Mouse (Mus musculus) spleen, adult 2 months (tissue): ENCODE measurements around the gene Thrap3. TPM values are rescaled to one million over a fixed set of nuclear protein-coding genes. Genes with fewer than 3 reads are reported as not detected.

Source experiments
- DNase-seq, 2 experiments: peaks; one replicate each; pipeline versions ENCODE4 v3.0.0 to v3.0.0-alpha.2; 2012 to 2021; ENCODE audit warnings: low spot score in 2 of 2, low read depth in 1 of 2
- H3K27ac ChIP-seq: fragments of 200-500 bp; 2 replicates; pipeline ENCODE4 v1.5.1; 2012; ENCODE audit warnings: low read length, inconsistent platforms; ENCODE audit not compliant: insufficient read depth
- H3K27me3 ChIP-seq: fragments of 200-500 bp; 2 replicates; pipeline ENCODE4 v1.6.1; 2012; ENCODE audit warnings: mild to moderate bottlenecking, moderate library complexity, low read length, inconsistent platforms; ENCODE audit not compliant: control insufficient read depth, insufficient read depth
- H3K36me3 ChIP-seq: fragments of 200-500 bp; 2 replicates; pipeline ENCODE4 v1.6.1; 2012; ENCODE audit warnings: mild to moderate bottlenecking, low read length, inconsistent platforms; ENCODE audit not compliant: control insufficient read depth, insufficient read depth
- H3K4me1 ChIP-seq: fragments of 200-500 bp; 2 replicates; pipeline ENCODE4 v1.6.1; 2011; ENCODE audit warnings: inconsistent platforms; ENCODE audit not compliant: control insufficient read depth, insufficient read depth, insufficient read length
- H3K4me3 ChIP-seq: fragments of 200-500 bp; 2 replicates; pipeline ENCODE4 v1.5.1; 2011; ENCODE audit warnings: mild to moderate bottlenecking, inconsistent platforms; ENCODE audit not compliant: insufficient read depth, insufficient read length; ENCODE audit errors: extremely low read depth
- CTCF ChIP-seq: fragments of 200-500 bp; IDR thresholded peaks from 2 replicates; pipeline ENCODE4 v1.5.1; 2011; ENCODE audit warnings: mild to moderate bottlenecking, inconsistent platforms; ENCODE audit not compliant: insufficient read depth, insufficient read length, insufficient replicate concordance; ENCODE audit errors: extremely low read depth
- POLR2A ChIP-seq: fragments of 200-500 bp; IDR thresholded peaks from 2 replicates; pipeline ENCODE4 v1.6.1; 2011; ENCODE audit warnings: low read depth, low read length, inconsistent platforms
- whole genome bisulfite sequencing: fragments of 180-500 bp; shearing (Covaris S2); methylation state at CpG from one replicate; pipeline ENCODE4 v1.1.7; 2018; 5-methylcytosine and 5-hydroxymethylcytosine counted together
- polyA plus RNA-seq: library from polyadenylated mRNA; depleted of rRNA; stranded (reverse); fragments of >200 nt; gene quantifications from 2 replicates; pipeline ENCODE4 v1.2.3, GENCODE M21; 2012

Gene Thrap3
- polyA plus RNA-seq, 1 experiment, result 53.0 TPM

DNA sequence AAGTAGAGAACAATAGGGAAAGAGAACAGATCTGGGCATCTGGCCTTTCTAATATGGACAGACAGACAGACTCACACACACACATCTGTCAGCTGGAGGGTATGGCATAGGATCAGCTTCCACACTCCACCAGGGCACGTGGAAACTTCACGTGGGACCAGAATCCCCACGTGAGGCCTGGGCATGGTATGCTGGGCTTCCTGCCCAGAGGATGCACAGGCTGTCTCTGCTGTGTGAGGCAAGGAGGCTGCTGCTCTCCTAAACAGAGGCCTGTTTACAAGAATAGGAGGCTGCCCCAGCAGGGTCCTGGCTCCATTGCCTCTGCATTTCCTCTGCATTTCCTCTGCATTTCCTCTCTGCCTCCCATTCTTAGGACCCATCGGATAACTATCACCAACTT is 67.9 kb downstream of the Thrap3 start:
- peaks cover 40% of the 10 kb centered on the region for H3K36me3 ChIP-seq
- WGBS, result 89% methylated on average over 4 of the region's 4 CpGs
- H3K27me3 ChIP-seq, result no peaks in the 10 kb centered on the region
- TF ChIP-seq CTCF (no peak), POLR2A (no peak)
- no peak overlapping the region for H3K4me3 ChIP-seq
- no peak for DNase-seq
- H3K4me1 ChIP-seq, result no peaks in the 10 kb centered on the region
- no peak overlapping the region for H3K27ac ChIP-seq

DNA sequence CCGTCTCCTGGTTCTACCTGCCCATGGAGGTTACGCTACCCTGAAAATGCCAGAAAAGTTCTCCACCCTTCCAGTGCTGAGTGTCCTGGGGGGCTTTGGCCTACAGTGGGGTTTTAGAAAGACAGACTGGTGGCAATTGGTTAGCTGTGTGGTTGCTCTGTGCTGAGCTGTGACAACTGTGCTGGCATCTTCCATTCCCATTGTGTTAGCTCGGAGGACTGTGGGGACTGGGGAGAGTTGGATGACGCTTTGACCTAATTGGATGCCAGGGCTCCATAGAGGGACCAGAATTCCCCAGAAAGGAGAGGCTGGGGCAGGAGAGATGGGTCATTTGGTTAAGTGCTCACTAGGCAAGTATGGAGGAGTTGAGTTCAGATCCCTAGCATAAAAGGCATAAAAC is 68.3 kb downstream of the Thrap3 start:
- no peak overlapping the region for H3K27ac ChIP-seq
- no peak for DNase-seq
- H3K27me3 ChIP-seq, result no peaks in the 10 kb centered on the region
- H3K36me3 ChIP-seq, result peaks cover 38% of the 10 kb centered on the region
- TF ChIP-seq CTCF, result no peak
- H3K4me1 ChIP-seq, result no peaks in the 10 kb centered on the region
- no peak overlapping the region for H3K4me3 ChIP-seq
- 96% methylated on average over 4 of the region's 4 CpGs for WGBS

DNA sequence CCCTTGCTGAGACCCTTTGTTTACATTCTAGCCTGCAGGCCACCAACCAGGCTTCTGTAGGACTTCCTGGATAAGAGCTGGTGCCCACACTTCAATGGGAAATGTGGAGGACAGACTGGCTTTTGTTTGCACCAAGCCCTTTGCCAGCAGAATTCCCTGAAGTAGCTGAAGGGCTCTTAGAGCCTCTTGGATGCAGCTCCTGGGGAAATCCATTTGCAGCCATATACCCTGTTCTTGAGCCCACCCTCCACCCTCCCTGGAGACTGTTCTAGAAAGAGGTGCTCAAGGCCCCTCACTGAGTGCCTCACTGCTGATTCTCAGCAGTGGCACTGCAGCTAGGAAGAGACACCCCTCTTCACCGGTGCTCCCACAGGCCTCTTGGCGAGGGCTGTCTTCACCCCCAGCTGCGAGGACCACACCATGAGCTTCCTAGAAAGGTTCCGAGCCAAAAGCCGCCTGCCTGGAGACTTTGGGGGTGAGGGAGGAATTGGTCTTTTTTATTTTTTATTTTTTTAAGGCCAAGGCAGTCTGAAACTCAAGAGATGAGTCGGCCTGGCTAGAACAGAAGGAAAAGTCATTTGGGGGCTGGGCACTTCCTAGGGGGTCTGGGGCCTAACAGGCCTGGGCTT is 69.8 kb downstream of the Thrap3 start:
- Histone ChIP-seq H3K4me3 (no peak overlapping the region), H3K4me1 (no peaks in the 10 kb centered on the region), H3K27ac (peak overlapping the region; percentile 54; the same call in 1 of the 2 replicates), H3K36me3 (peaks cover 34% of the 10 kb centered on the region), H3K27me3 (no peaks in the 10 kb centered on the region)
- no peak for DNase-seq
- no peak for TF ChIP-seq CTCF
- TF ChIP-seq POLR2A, result no peak
- WGBS, result 89% methylated on average over 6 of the region's 6 CpGs

DNA sequence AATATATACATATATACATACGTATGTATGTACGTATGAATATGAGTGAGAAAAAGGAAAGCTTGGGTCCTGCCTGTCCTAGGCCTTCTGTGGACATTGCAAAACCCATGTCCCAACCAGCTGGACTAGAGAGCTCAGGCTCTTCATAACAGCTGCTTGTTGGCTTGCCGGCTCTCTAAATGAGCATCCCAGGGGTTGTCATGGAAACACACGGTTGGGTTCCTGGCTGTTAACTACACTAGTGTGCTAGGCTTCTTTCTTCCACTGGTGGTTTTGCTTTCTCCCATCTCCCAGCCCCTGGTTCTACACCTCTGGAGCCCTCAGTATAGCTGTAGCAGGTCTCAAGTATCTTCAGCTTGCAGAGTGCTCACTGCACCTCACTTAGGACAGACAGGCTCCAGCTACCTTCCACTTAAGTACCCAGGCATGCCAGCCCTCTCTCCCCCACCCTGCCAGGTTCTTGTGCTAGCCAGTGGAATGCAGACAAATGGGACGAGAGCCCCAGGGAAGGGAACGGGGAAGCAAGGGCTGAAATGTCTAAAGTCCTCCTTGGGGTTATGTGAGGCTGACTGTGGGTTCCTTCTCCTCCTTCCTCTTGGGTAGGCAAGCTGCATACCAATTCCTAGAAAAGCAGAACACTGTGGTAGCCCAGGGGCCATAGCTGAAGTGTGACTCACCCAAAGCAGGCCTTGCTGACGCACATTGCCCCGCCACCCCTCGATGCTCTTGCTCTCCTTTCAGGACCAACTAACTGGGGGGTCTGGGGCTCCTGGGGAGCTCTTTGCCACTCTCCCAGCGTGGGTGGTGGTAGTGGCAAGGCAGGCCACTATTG is 71.1 kb downstream of the Thrap3 start:
- Histone ChIP-seq H3K27ac (peak overlapping the region; percentile 54), H3K36me3 (peaks cover 31% of the 10 kb centered on the region), H3K4me3 (no peak overlapping the region), H3K27me3 (no peaks in the 10 kb centered on the region), H3K4me1 (no peaks in the 10 kb centered on the region)
- WGBS, result 63% methylated on average over 10 of the region's 10 CpGs
- no peak for DNase-seq
- TF ChIP-seq POLR2A (no peak), CTCF (no peak)

DNA sequence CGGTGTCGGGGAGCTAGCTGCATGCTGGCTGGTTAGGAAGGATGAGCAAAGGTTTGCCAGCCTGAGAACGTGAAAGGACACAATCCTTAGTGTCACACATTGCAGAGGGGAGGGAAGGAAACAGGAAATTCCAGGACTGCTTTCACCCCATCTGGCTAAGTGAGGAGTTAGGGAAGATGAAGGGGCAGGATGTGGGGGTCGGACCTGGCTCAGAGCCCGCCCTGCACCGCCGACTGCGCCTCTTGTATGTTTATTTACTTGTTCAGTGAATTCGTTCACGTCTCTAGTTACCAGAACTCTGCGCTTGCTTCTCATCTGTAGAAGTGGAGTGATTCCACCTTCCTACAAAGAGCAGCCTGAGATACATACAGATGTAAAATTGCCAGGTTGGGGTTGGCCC is 72.1 kb downstream of the Thrap3 start:
- WGBS, result 83% methylated on average over 11 of the region's 11 CpGs
- H3K27me3 ChIP-seq, result no peaks in the 10 kb centered on the region
- TF ChIP-seq POLR2A, result no peak
- no peak for DNase-seq
- H3K4me1 ChIP-seq, result no peaks in the 10 kb centered on the region
- H3K27ac ChIP-seq, result no peak overlapping the region; the same call in 1 of the 2 replicates
- H3K4me3 ChIP-seq, result no peak overlapping the region
- H3K36me3 ChIP-seq, result peaks cover 34% of the 10 kb centered on the region

DNA sequence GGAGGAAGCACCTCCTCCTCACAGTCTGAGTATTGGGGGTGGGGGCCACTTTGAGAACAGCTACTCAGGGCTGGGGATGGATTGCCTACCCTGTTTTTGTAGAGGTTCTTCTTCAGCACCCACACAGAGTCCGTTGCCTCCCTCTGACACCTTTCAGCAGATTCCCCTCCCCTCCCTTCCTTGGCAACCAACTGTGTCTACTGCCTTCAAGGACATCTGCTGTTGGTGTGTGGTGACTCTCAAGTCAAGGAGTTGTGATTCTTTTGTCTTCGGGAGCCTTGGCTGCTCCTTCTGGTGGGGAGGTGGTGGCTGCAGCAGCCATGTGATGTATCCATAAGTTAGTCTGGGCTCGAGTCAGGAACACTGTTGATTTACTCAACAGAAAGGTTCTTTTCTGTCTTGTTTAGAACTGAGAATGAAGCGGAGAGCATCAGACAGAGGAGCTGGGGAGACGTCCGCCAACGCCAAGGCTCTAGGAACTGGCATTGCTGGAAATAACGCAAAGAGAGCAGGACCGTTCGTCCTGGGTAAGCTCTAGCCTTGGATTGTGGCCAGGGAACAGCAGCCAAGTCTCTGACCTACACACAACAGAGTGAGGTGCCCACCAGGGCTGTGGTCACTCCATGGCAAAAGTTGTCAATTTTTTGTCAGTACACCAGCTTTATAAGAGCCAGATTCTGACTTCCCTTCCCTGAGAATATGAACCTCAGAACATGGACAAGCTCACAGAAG is 79.1 kb downstream of the Thrap3 start:
- DNase-seq, result no peak
- Histone ChIP-seq H3K4me1 (no peaks in the 10 kb centered on the region), H3K27ac (no peak overlapping the region), H3K4me3 (no peak overlapping the region), H3K36me3 (peaks cover 19% of the 10 kb centered on the region), H3K27me3 (no peaks in the 10 kb centered on the region)
- no peak for TF ChIP-seq CTCF
- no peak for TF ChIP-seq POLR2A
- 88% methylated on average over 10 of the region's 10 CpGs for WGBS

DNA sequence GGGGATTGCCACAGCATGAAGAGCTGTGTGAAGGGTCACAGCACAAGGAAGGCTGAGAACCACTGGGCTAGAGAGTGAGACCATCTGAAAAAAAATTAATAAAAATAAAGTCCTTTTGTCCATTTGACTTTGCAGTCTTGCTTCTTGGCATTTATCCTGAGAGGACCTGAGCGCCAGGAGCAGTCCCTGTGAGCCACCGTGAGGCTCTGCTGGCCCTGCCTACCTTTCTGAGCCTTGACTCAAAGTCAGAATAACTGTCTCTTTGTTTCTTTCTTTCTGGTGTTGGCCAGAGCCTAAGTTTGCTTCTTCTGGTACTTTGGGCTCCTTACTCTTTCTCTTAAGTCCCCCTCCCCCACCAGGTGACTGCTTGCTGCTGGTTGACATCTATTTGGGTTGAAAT is 82.1 kb downstream of the Thrap3 start:
- H3K36me3 ChIP-seq, result peaks cover 12% of the 10 kb centered on the region
- no peak for DNase-seq
- H3K4me3 ChIP-seq, result no peak overlapping the region
- 87% methylated on average over 2 of the region's 2 CpGs for WGBS
- H3K27ac ChIP-seq, result no peak overlapping the region
- no peaks in the 10 kb centered on the region for H3K4me1 ChIP-seq
- H3K27me3 ChIP-seq, result no peaks in the 10 kb centered on the region
- TF ChIP-seq POLR2A (no peak), CTCF (no peak)
